Mouse (Mus musculus) embryonic facial prominence, embryonic 12.5 days (tissue): Measurements from ENCODE around the gene Rbm38. TPM values are rescaled to one million over a fixed set of nuclear protein-coding genes. Genes with fewer than 3 reads are reported as not detected.

Experiments
- ATAC-seq: fragments of 200-750 bp; cut with Nextera tagmentation; 2 replicates; pipeline ENCODE4 v1.8.0; 2017; ENCODE audit not compliant: insufficient number of reproducible peaks, insufficient read depth, low FRiP score, low TSS enrichment
- H3K27ac ChIP-seq: fragments of 300-500 bp; sonication (generic); 2 replicates; pipeline ENCODE4 v1.5.1; 2016; ENCODE audit warnings: mild to moderate bottlenecking
- H3K27me3 ChIP-seq: fragments of 300-500 bp; sonication (generic); 2 replicates; pipeline ENCODE4 v1.6.1; 2016; ENCODE audit warnings: mild to moderate bottlenecking, moderate library complexity
- H3K36me3 ChIP-seq: fragments of 300-500 bp; sonication (generic); 2 replicates; pipeline ENCODE4 v1.6.1; 2016; ENCODE audit warnings: mild to moderate bottlenecking
- H3K4me1 ChIP-seq: fragments of 300-500 bp; sonication (generic); 2 replicates; pipeline ENCODE4 v1.6.1; 2016
- H3K4me2 ChIP-seq: fragments of 300-500 bp; sonication (generic); replicated peaks from 2 replicates; pipeline ENCODE4 v1.6.1; 2016; ENCODE audit warnings: mild to moderate bottlenecking, moderate library complexity
- H3K4me3 ChIP-seq: fragments of 300-500 bp; sonication (generic); 2 replicates; pipeline ENCODE4 v1.5.1; 2016; ENCODE audit warnings: mild to moderate bottlenecking
- H3K9ac ChIP-seq: fragments of 300-500 bp; sonication (generic); 2 replicates; pipeline ENCODE4 v1.6.1; 2016; ENCODE audit warnings: mild to moderate bottlenecking, moderate library complexity
- H3K9me3 ChIP-seq: fragments of 300-500 bp; sonication (generic); 2 replicates; pipeline ENCODE4 v1.6.1; 2016; ENCODE audit warnings: mild to moderate bottlenecking, moderate library complexity
- WGBS: fragments of 180-500 bp; shearing (Covaris S2); methylation state at CpG from one replicate; pipeline ENCODE4 v1.1.7; 2016; 5-methylcytosine and 5-hydroxymethylcytosine counted together
- polyA plus RNA-seq: library from polyadenylated mRNA; unstranded; fragments of >200 nt; fragmentation: Nextera tagmentation; extraction: Ambion mirVana; gene quantifications from 2 replicates; pipeline ENCODE4 v1.2.1, GENCODE M21; 2016

Gene Rbm38
- polyA plus RNA-seq, 1 experiment from 2014 or later: 39.5 TPM

- Histone ChIP-seq H3K4me2 (no peak overlapping the region), H3K36me3 (no peaks in the 10 kb centered on the region), H3K9ac (no peak overlapping the region), H3K27ac (no peak overlapping the region), H3K9me3 (no peaks in the 10 kb centered on the region), H3K27me3 (0 out of 2 replicates have a peak, but pooled peaks cover 3% of the 10 kb centered on the region), H3K4me3 (no peak overlapping the region), H3K4me1 (no peaks in the 10 kb centered on the region; the same call in 1 of the 2 replicates)
- 81% methylated on average over 6 of the region's 6 CpGs for WGBS
- ATAC-seq: no peak
Measured at GRCm38 (mm10) chr2:172990161-172990560, 30.1 kb upstream of the Rbm38 start.

GRCm38 (mm10) chr2:172996207-172996606 is 24.1 kb upstream of the Rbm38 start:
- Histone ChIP-seq H3K27me3 (0 out of 2 replicates have a peak, but pooled peaks cover 8% of the 10 kb centered on the region), H3K9ac (no peak overlapping the region), H3K9me3 (no peaks in the 10 kb centered on the region), H3K4me2 (no peak overlapping the region), H3K4me3 (no peak overlapping the region), H3K36me3 (no peaks in the 10 kb centered on the region), H3K4me1 (peaks cover 12% of the 10 kb centered on the region), H3K27ac (no peak overlapping the region)
- WGBS: 20% methylated on average over 4 of the region's 4 CpGs
- no peak for ATAC-seq

- ATAC-seq: no peak
- H3K4me1 ChIP-seq: peaks cover 17% of the 10 kb centered on the region
- 0 out of 2 replicates have a peak overlapping the region, but pooled peaks have one; percentile 2 for H3K9ac ChIP-seq
- H3K4me2 ChIP-seq: no peak overlapping the region
- H3K4me3 ChIP-seq: no peak overlapping the region
- peaks cover 8% of the 10 kb centered on the region for H3K36me3 ChIP-seq
- no peaks in the 10 kb centered on the region for H3K9me3 ChIP-seq
- no peak overlapping the region for H3K27ac ChIP-seq
- H3K27me3 ChIP-seq: 0 out of 2 replicates have a peak, but pooled peaks cover 8% of the 10 kb centered on the region
- WGBS: 62% methylated on average over 11 of the region's 11 CpGs
Measured at GRCm38 (mm10) chr2:172997748-172998147, 22.6 kb upstream of the Rbm38 start.

GRCm38 (mm10) chr2:172998478-172998877 is 21.8 kb upstream of the Rbm38 start:
- no peak overlapping the region for H3K9ac ChIP-seq
- peaks cover 17% of the 10 kb centered on the region for H3K4me1 ChIP-seq
- 68% methylated on average over 7 of the region's 7 CpGs for WGBS
- no peak overlapping the region for H3K4me2 ChIP-seq
- H3K4me3 ChIP-seq: no peak overlapping the region
- no peak overlapping the region for H3K27ac ChIP-seq
- ATAC-seq: no peak
- H3K27me3 ChIP-seq: 0 out of 2 replicates have a peak, but pooled peaks cover 8% of the 10 kb centered on the region
- H3K36me3 ChIP-seq: peaks cover 15% of the 10 kb centered on the region
- H3K9me3 ChIP-seq: no peaks in the 10 kb centered on the region

- peak within 1 kb of the TSS; percentile 96 for H3K4me3 ChIP-seq
- H3K4me1 ChIP-seq: peaks cover 17% of the 10 kb centered on the region
- peak within 1 kb of the TSS; percentile 92 for H3K27ac ChIP-seq
- H3K27me3 ChIP-seq: 0 out of 2 replicates have a peak, but pooled peaks cover 8% of the 10 kb centered on the region
- peaks cover 28% of the 10 kb centered on the region for H3K36me3 ChIP-seq
- no peaks in the 10 kb centered on the region for H3K9me3 ChIP-seq
- peak within 1 kb of the TSS; percentile 95 for H3K9ac ChIP-seq
- WGBS: under 1% methylated on average over 45 of the region's 45 CpGs
- peak; percentile 93 for ATAC-seq
- H3K4me2 ChIP-seq: peak within 1 kb of the TSS; percentile 99
Measured at GRCm38 (mm10) chr2:172999630-173000284, 20.5 kb upstream of the Rbm38 start, which contains the start of gene Rae1. Gene Rae1, plus strand, starts transcription at chr2:173000117.

GRCm38 (mm10) chr2:173000285-173000652 is 20.0 kb upstream of the Rbm38 start:
- Histone ChIP-seq H3K36me3 (peaks cover 33% of the 10 kb centered on the region), H3K9ac (peak overlapping the region; percentile 95), H3K27ac (peak overlapping the region; percentile 92), H3K9me3 (no peaks in the 10 kb centered on the region), H3K4me1 (peaks cover 17% of the 10 kb centered on the region), H3K4me2 (peak overlapping the region; percentile 99), H3K27me3 (0 out of 2 replicates have a peak, but pooled peaks cover 8% of the 10 kb centered on the region), H3K4me3 (peak overlapping the region; percentile 96)
- ATAC-seq: peak; percentile 82
- WGBS: under 1% methylated on average over 42 of the region's 42 CpGs

- peak overlapping the region; percentile 95 for H3K9ac ChIP-seq
- no peaks in the 10 kb centered on the region for H3K9me3 ChIP-seq
- H3K4me3 ChIP-seq: peak overlapping the region; percentile 96
- H3K4me2 ChIP-seq: peak overlapping the region; percentile 99
- H3K36me3 ChIP-seq: peaks cover 36% of the 10 kb centered on the region
- 0 out of 2 replicates have a peak, but pooled peaks cover 8% of the 10 kb centered on the region for H3K27me3 ChIP-seq
- WGBS: 19% methylated on average over 8 of the region's 8 CpGs
- ATAC-seq: no peak
- peak overlapping the region; percentile 92 for H3K27ac ChIP-seq
- peaks cover 14% of the 10 kb centered on the region for H3K4me1 ChIP-seq
Measured at GRCm38 (mm10) chr2:173000921-173001320, 19.4 kb upstream of the Rbm38 start.

- Histone ChIP-seq H3K27me3 (no peaks in the 10 kb centered on the region), H3K27ac (no peak overlapping the region), H3K36me3 (peaks cover 62% of the 10 kb centered on the region), H3K9ac (no peak overlapping the region), H3K4me2 (no peak overlapping the region), H3K4me1 (peaks cover 11% of the 10 kb centered on the region), H3K4me3 (no peak overlapping the region), H3K9me3 (no peaks in the 10 kb centered on the region)
- WGBS: 92% methylated on average over 8 of the region's 8 CpGs
- ATAC-seq: no peak
Measured at GRCm38 (mm10) chr2:173003737-173004136, 16.6 kb upstream of the Rbm38 start.

- ATAC-seq: no peak
- no peaks in the 10 kb centered on the region for H3K4me1 ChIP-seq
- peaks cover 94% of the 10 kb centered on the region for H3K36me3 ChIP-seq
- H3K9ac ChIP-seq: no peak overlapping the region
- WGBS: 68% methylated on average over 3 of the region's 3 CpGs
- H3K9me3 ChIP-seq: no peaks in the 10 kb centered on the region
- H3K4me2 ChIP-seq: no peak overlapping the region
- no peak overlapping the region for H3K4me3 ChIP-seq
- H3K27me3 ChIP-seq: no peaks in the 10 kb centered on the region
- no peak overlapping the region for H3K27ac ChIP-seq
Measured at GRCm38 (mm10) chr2:173010220-173010717, 10.0 kb upstream of the Rbm38 start.

GRCm38 (mm10) chr2:173011440-173011839 is 8.9 kb upstream of the Rbm38 start:
- ATAC-seq: no peak
- no peak overlapping the region for H3K9ac ChIP-seq
- H3K36me3 ChIP-seq: peaks cover 99% of the 10 kb centered on the region
- no peak overlapping the region for H3K4me2 ChIP-seq
- WGBS: 96% methylated on average over 8 of the region's 8 CpGs
- H3K4me1 ChIP-seq: no peaks in the 10 kb centered on the region
- H3K4me3 ChIP-seq: no peak overlapping the region
- H3K27me3 ChIP-seq: no peaks in the 10 kb centered on the region
- H3K27ac ChIP-seq: no peak overlapping the region
- H3K9me3 ChIP-seq: no peaks in the 10 kb centered on the region

GRCm38 (mm10) chr2:173014741-173015287 is 5.5 kb upstream of the Rbm38 start:
- peaks cover 65% of the 10 kb centered on the region for H3K36me3 ChIP-seq
- H3K4me1 ChIP-seq: peaks cover 5% of the 10 kb centered on the region
- no peak for ATAC-seq
- 0 out of 2 replicates have a peak, but pooled peaks cover 5% of the 10 kb centered on the region for H3K27me3 ChIP-seq
- H3K4me2 ChIP-seq: no peak overlapping the region
- no peak overlapping the region for H3K9ac ChIP-seq
- no peak overlapping the region for H3K27ac ChIP-seq
- WGBS: 80% methylated on average over 7 of the region's 7 CpGs
- H3K9me3 ChIP-seq: no peaks in the 10 kb centered on the region
- no peak overlapping the region for H3K4me3 ChIP-seq

- WGBS: 37% methylated on average over 6 of the region's 6 CpGs
Measured at GRCm38 (mm10) chr2:173017940-173018339, 2.4 kb upstream of the Rbm38 start.

More at GRCm38 (mm10) chr2:173017940-173018339, 2.4 kb upstream of the Rbm38 start:
- H3K4me1 ChIP-seq: peaks cover 16% of the 10 kb centered on the region
- no peak for ATAC-seq
- no peak overlapping the region for H3K4me3 ChIP-seq
- no peak overlapping the region for H3K4me2 ChIP-seq
- H3K36me3 ChIP-seq: peaks cover 34% of the 10 kb centered on the region
- no peaks in the 10 kb centered on the region for H3K9me3 ChIP-seq
- H3K27me3 ChIP-seq: peaks cover 14% of the 10 kb centered on the region
- no peak overlapping the region for H3K27ac ChIP-seq
- H3K9ac ChIP-seq: no peak overlapping the region
